ENCODE assay signal across 15 mouse cellular contexts in genomic region chr19:55597951-55598350, GRCm38 (mm10).
DNase-seq lines count a peak whose midpoint lies in the region; ATAC-seq lines count a peak whose summit lies in the region.
"Had no signal": no experiment of that assay in that cellular context is flagged by ENCODE, and none has a peak within 500 bp of the region (broad histone marks: within the 10 kb centered on the region; RNA-seq: fewer than 3 reads in every experiment).

No protein-coding gene starts in this region.

- H3K4me1 ChIP-seq in forebrain, embryonic 10.5 days = peaks cover 60% of the 10 kb centered on the region
- peaks cover 30% of the 10 kb centered on the region for H3K4me1 ChIP-seq in forebrain, embryonic 14.5 days (ENCODE audit: control insufficient read depth, insufficient read depth, low read length)
- peaks cover 11% of the 10 kb centered on the region for H3K4me1 ChIP-seq in neural tube, embryonic 14.5 days (ENCODE audit: control insufficient read depth, insufficient read depth, low read length)
- peaks cover 47% of the 10 kb centered on the region for H3K4me1 ChIP-seq in embryonic facial prominence, embryonic 15.5 days
- H3K4me1 ChIP-seq in liver, embryonic 12.5 days = peaks cover 39% of the 10 kb centered on the region

- ATAC-seq in forebrain, embryonic 14.5 days = no peak
- 0 out of 2 replicates have a peak, but pooled peaks have one; percentile 6 for ATAC-seq in neural tube, embryonic 14.5 days (ENCODE audit: low read depth)
- ATAC-seq in embryonic facial prominence, embryonic 15.5 days (ENCODE audit: insufficient number of reproducible peaks, low FRiP score, low TSS enrichment, low read depth) = no peak
- no peak for ATAC-seq in liver, embryonic 12.5 days
- ATAC-seq: forebrain, embryonic 15.5 days had no signal

- H3K4me3 ChIP-seq in forebrain, embryonic 10.5 days = no peak overlapping the region
- H3K4me3 ChIP-seq in forebrain, embryonic 14.5 days (ENCODE audit: low read depth, low read length) = no peak overlapping the region
- no peak overlapping the region for H3K4me3 ChIP-seq in neural tube, embryonic 14.5 days (ENCODE audit: low read depth, low read length)
- no peak overlapping the region for H3K4me3 ChIP-seq in embryonic facial prominence, embryonic 15.5 days (replicated peaks)
- no peak overlapping the region for H3K4me3 ChIP-seq in liver, embryonic 12.5 days
- H3K4me3 ChIP-seq: forebrain, embryonic 15.5 days had no signal

- 81% methylated on average over 12 of the region's 12 CpGs for WGBS in forebrain, embryonic 10.5 days
- 40% methylated on average over 12 of the region's 12 CpGs for WGBS in forebrain, embryonic 14.5 days
- 36% methylated on average over 12 of the region's 12 CpGs for WGBS in neural tube, embryonic 14.5 days
- WGBS in embryonic facial prominence, embryonic 15.5 days = 56% methylated on average over 12 of the region's 12 CpGs
- 78% methylated on average over 12 of the region's 12 CpGs for WGBS in liver, embryonic 12.5 days (ENCODE audit: insufficient replicate concordance)

- H3K9ac ChIP-seq in forebrain, embryonic 14.5 days (ENCODE audit: low read length) = no peak overlapping the region
- H3K9ac ChIP-seq in neural tube, embryonic 14.5 days (replicated peaks; ENCODE audit: low read depth, low read length) = no peak overlapping the region
- no peak overlapping the region for H3K9ac ChIP-seq in embryonic facial prominence, embryonic 15.5 days
- no peak overlapping the region for H3K9ac ChIP-seq in liver, embryonic 12.5 days
- H3K9ac ChIP-seq: forebrain, embryonic 15.5 days had no signal

- H3K4me2 ChIP-seq in forebrain, embryonic 14.5 days (ENCODE audit: low read length) = no peak overlapping the region
- no peak overlapping the region for H3K4me2 ChIP-seq in neural tube, embryonic 14.5 days (ENCODE audit: low read depth, low read length)
- no peak overlapping the region for H3K4me2 ChIP-seq in embryonic facial prominence, embryonic 15.5 days (replicated peaks)
- H3K4me2 ChIP-seq in liver, embryonic 12.5 days = no peak overlapping the region
- H3K4me2 ChIP-seq: forebrain, embryonic 15.5 days had no signal

- peak overlapping the region; percentile 75 for H3K27ac ChIP-seq in forebrain, embryonic 10.5 days
- no peak overlapping the region for H3K27ac ChIP-seq in forebrain, embryonic 14.5 days (ENCODE audit: low read depth, low read length)
- no peak overlapping the region for H3K27ac ChIP-seq in neural tube, embryonic 14.5 days (ENCODE audit: low read depth, low read length)
- H3K27ac ChIP-seq in embryonic facial prominence, embryonic 15.5 days (replicated peaks) = 0 out of 2 replicates have a peak overlapping the region, but pooled peaks have one; percentile 83
- no peak overlapping the region for H3K27ac ChIP-seq in liver, embryonic 12.5 days
- H3K27ac ChIP-seq: forebrain, embryonic 15.5 days had no signal

- no peaks in the 10 kb centered on the region for H3K9me3 ChIP-seq in forebrain, embryonic 10.5 days
- H3K9me3 ChIP-seq in forebrain, embryonic 14.5 days (replicated peaks; ENCODE audit: control insufficient read depth, low read length) = no peaks in the 10 kb centered on the region
- no peaks in the 10 kb centered on the region for H3K9me3 ChIP-seq in neural tube, embryonic 14.5 days (ENCODE audit: control insufficient read depth, low read length)
- no peaks in the 10 kb centered on the region for H3K9me3 ChIP-seq in embryonic facial prominence, embryonic 15.5 days (replicated peaks)
- no peaks in the 10 kb centered on the region for H3K9me3 ChIP-seq in liver, embryonic 12.5 days (replicated peaks)
- H3K9me3 ChIP-seq: forebrain, embryonic 15.5 days had no signal

- H3K36me3 ChIP-seq in forebrain, embryonic 10.5 days (replicated peaks) = no peaks in the 10 kb centered on the region
- no peaks in the 10 kb centered on the region for H3K36me3 ChIP-seq in forebrain, embryonic 14.5 days (ENCODE audit: control insufficient read depth, insufficient read depth, low read length)
- H3K36me3 ChIP-seq in neural tube, embryonic 14.5 days (ENCODE audit: control insufficient read depth, insufficient read depth, low read length) = no peaks in the 10 kb centered on the region
- H3K36me3 ChIP-seq in embryonic facial prominence, embryonic 15.5 days = no peaks in the 10 kb centered on the region
- no peaks in the 10 kb centered on the region for H3K36me3 ChIP-seq in liver, embryonic 12.5 days
- H3K36me3 ChIP-seq: forebrain, embryonic 15.5 days had no signal

- no peak for DNase-seq in forebrain, embryonic 10.5 days (ENCODE audit: extremely low spot score, low spot score)
- DNase-seq in forebrain, embryonic 14.5 days (ENCODE audit: low spot score) = no peak
- DNase-seq in neural tube, embryonic 10.5 days (ENCODE audit: extremely low spot score, low spot score) = no peak
- DNase-seq in mesoderm, embryonic 11.5 days (ENCODE audit: low read depth, low spot score) = peak; percentile 45
- no peak for DNase-seq in gastrocnemius, postnatal 10 days
- DNase-seq: cerebellum, adult 2 months; heart, postnatal 4 days; kidney, adult 9 months; lung, adult 18-20 months; lung, postnatal 4 days; thymus, adult 18-20 months had no signal

- peaks cover 20% of the 10 kb centered on the region for H3K27me3 ChIP-seq in forebrain, embryonic 10.5 days (ENCODE audit: poor library complexity, severe bottlenecking)
- H3K27me3 ChIP-seq in forebrain, embryonic 14.5 days (replicated peaks; ENCODE audit: control insufficient read depth, insufficient read depth, low read length) = peaks cover 6% of the 10 kb centered on the region; the same call in 1 of the 2 replicates
- H3K27me3 ChIP-seq in neural tube, embryonic 14.5 days (ENCODE audit: control insufficient read depth, insufficient read depth, low read length) = peaks cover 7% of the 10 kb centered on the region; the same call in 1 of the 2 replicates
- no peaks in the 10 kb centered on the region for H3K27me3 ChIP-seq in embryonic facial prominence, embryonic 15.5 days
- no peaks in the 10 kb centered on the region for H3K27me3 ChIP-seq in liver, embryonic 12.5 days (replicated peaks)
- H3K27me3 ChIP-seq: forebrain, embryonic 15.5 days had no signal

Comparison
In these comparisons a context has a peak if more than half of its experiments do, and no peak if none do; other contexts are left out.
1. H3K27ac ChIP-seq: peak in forebrain, embryonic 10.5 days (single experiment) and embryonic facial prominence, embryonic 15.5 days (single experiment); none in forebrain, embryonic 14.5 days (single experiment), neural tube, embryonic 14.5 days (single experiment) and liver, embryonic 12.5 days (single experiment).